Mouse (Mus musculus) heart, postnatal 0 days (tissue): ENCODE measurements around the gene Eif3c. TPM values are rescaled to one million over a fixed set of nuclear protein-coding genes. Genes with fewer than 3 reads are reported as not detected.

Experiments
- ATAC-seq: fragments of 200-750 bp; cut with Nextera tagmentation; 2 replicates; pipeline ENCODE4 v1.8.0; 2017; ENCODE audit warnings: low read depth, moderate number of reproducible peaks, moderate library complexity; ENCODE audit not compliant: insufficient read depth
- DNase-seq: peaks from one replicate; pipeline ENCODE4 v3.0.0-alpha.2; 2016; ENCODE audit warnings: low spot score
- H3K27ac ChIP-seq: fragments of 300-500 bp; sonication (generic); 2 replicates; pipeline ENCODE4 v1.5.1; 2014; ENCODE audit warnings: low read depth, mild to moderate bottlenecking
- H3K27me3 ChIP-seq: fragments of 300-500 bp; sonication (generic); 2 replicates; pipeline ENCODE4 v1.6.1; 2014; ENCODE audit warnings: low read length, mixed read lengths; ENCODE audit not compliant: control insufficient read depth, insufficient read depth
- H3K36me3 ChIP-seq: fragments of 300-500 bp; sonication (generic); replicated peaks from 2 replicates; pipeline ENCODE4 v1.6.1; 2014; ENCODE audit warnings: low read length, mixed read lengths; ENCODE audit not compliant: control insufficient read depth, insufficient read depth
- H3K4me1 ChIP-seq: fragments of 300-500 bp; sonication (generic); 2 replicates; pipeline ENCODE4 v1.6.1; 2014; ENCODE audit warnings: antibody characterized with exemption; ENCODE audit not compliant: control insufficient read depth, insufficient read depth
- H3K4me2 ChIP-seq: fragments of 300-500 bp; sonication (generic); 2 replicates; pipeline ENCODE4 v1.6.1; 2014; ENCODE audit warnings: low read depth, mild to moderate bottlenecking, low read length, moderate library complexity
- H3K4me3 ChIP-seq: fragments of 300-500 bp; sonication (generic); 2 replicates; pipeline ENCODE4 v1.5.1; 2014; ENCODE audit warnings: low read depth, low read length
- H3K9ac ChIP-seq: fragments of 300-500 bp; sonication (generic); replicated peaks from 2 replicates; pipeline ENCODE4 v1.6.1; 2014; ENCODE audit warnings: low read depth, low read length, mixed read lengths
- H3K9me3 ChIP-seq: fragments of 300-500 bp; sonication (generic); replicated peaks from 2 replicates; pipeline ENCODE4 v1.6.1; 2016; ENCODE audit warnings: low read length; ENCODE audit not compliant: control insufficient read depth
- CTCF ChIP-seq: IDR thresholded peaks from 2 replicates; pipeline ENCODE4 v1.5.1; 2016; ENCODE audit warnings: antibody characterized with exemption, control low read depth, low read depth
- EP300 ChIP-seq: IDR thresholded peaks from 2 replicates; pipeline ENCODE4 v1.6.1; 2016; ENCODE audit warnings: antibody characterized with exemption, low read depth
- WGBS: fragments of 180-500 bp; shearing (Covaris S2); extraction: QIAGEN DNeasy Blood & Tissue Kit; methylation state at CpG from one replicate; pipeline ENCODE4 v1.1.7; 2014; 5-methylcytosine and 5-hydroxymethylcytosine counted together
- polyA plus RNA-seq: library from polyadenylated mRNA; unstranded; fragments of >200 nt; fragmentation: Nextera tagmentation; extraction: Ambion mirVana; gene quantifications from 2 replicates; pipeline ENCODE4 v1.2.1, GENCODE M21; 2015
- total RNA-seq: library from RNA; depleted of rRNA; stranded (reverse); fragments of >200 nt; gene quantifications from 2 replicates; pipeline ENCODE4 v1.2.3, GENCODE M21; 2014; ENCODE audit warnings: low replicate concordance

Eif3c gene
- total and polyA plus RNA-seq, 2 experiments from 2014 or later: 103 to 114 TPM

- Histone ChIP-seq H3K9me3 (no peaks in the 10 kb centered on the region), H3K27me3 (no peaks in the 10 kb centered on the region), H3K9ac (no peak overlapping the region), H3K4me2 (no peak overlapping the region), H3K4me1 (no peaks in the 10 kb centered on the region), H3K4me3 (no peak overlapping the region), H3K27ac (no peak overlapping the region), H3K36me3 (no peaks in the 10 kb centered on the region)
- TF ChIP-seq EP300: no peak
- no peak for TF ChIP-seq CTCF
- no peak for ATAC-seq
- 36% methylated on average over 5 of the region's 5 CpGs for WGBS
- no peak for DNase-seq
These were observed 35.7 kb upstream of the Eif3c start for GRCm38 (mm10) chr7:126601896-126602295.

DNA sequence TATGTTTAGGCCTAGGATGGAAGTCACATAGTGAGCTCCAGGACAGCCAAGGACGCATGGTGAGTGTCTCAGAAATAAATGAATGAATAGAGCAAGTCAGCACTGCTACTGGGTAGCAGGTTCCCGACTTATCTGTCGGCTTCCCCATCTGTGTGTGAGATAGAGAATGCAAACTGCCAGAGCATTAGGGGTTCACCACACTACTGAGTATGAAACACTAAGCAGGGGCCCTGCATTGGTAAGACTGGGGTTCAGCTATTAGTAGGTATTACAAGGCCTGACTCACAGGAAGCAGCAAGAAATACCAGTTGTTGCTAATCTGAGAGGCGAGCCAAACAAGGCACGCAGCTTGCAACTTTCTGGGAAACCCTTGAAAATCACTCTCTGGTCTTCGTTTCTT is 32.7 kb upstream of the Eif3c start:
- no peak for ATAC-seq
- WGBS: 55% methylated on average over 6 of the region's 6 CpGs
- no peak for DNase-seq
- no peak overlapping the region for H3K27ac ChIP-seq
- H3K27me3 ChIP-seq: no peaks in the 10 kb centered on the region
- H3K9ac ChIP-seq: no peak overlapping the region
- H3K4me1 ChIP-seq: no peaks in the 10 kb centered on the region
- TF ChIP-seq EP300: no peak
- no peak for TF ChIP-seq CTCF
- no peaks in the 10 kb centered on the region for H3K36me3 ChIP-seq
- no peak overlapping the region for H3K4me3 ChIP-seq
- no peaks in the 10 kb centered on the region for H3K9me3 ChIP-seq
- H3K4me2 ChIP-seq: no peak overlapping the region

GRCm38 (mm10) chr7:126596414-126596813 is 30.2 kb upstream of the Eif3c start:
- Histone ChIP-seq H3K36me3 (no peaks in the 10 kb centered on the region), H3K27me3 (no peaks in the 10 kb centered on the region), H3K27ac (no peak overlapping the region), H3K4me2 (no peak overlapping the region), H3K4me1 (no peaks in the 10 kb centered on the region), H3K9me3 (no peaks in the 10 kb centered on the region), H3K4me3 (no peak overlapping the region), H3K9ac (no peak overlapping the region)
- WGBS: 53% methylated on average over 6 of the region's 6 CpGs
- DNase-seq: no peak
- no peak for TF ChIP-seq EP300
- no peak for TF ChIP-seq CTCF
- ATAC-seq: no peak

GRCm38 (mm10) chr7:126595890-126596289 is 29.7 kb upstream of the Eif3c start:
- H3K4me2 ChIP-seq: no peak overlapping the region
- H3K27ac ChIP-seq: no peak overlapping the region
- no peaks in the 10 kb centered on the region for H3K4me1 ChIP-seq
- ATAC-seq (no peak), DNase-seq (no peak)
- no peak for TF ChIP-seq EP300
- H3K27me3 ChIP-seq: no peaks in the 10 kb centered on the region
- no peak overlapping the region for H3K9ac ChIP-seq
- WGBS: 69% methylated on average over 5 of the region's 5 CpGs
- no peak overlapping the region for H3K4me3 ChIP-seq
- H3K9me3 ChIP-seq: no peaks in the 10 kb centered on the region
- no peaks in the 10 kb centered on the region for H3K36me3 ChIP-seq

GRCm38 (mm10) chr7:126594862-126595561 is 28.8 kb upstream of the Eif3c start, which contains the start of gene Il27:
Gene Il27, minus strand, starts transcription at chr7:126594941.
- H3K9ac ChIP-seq: no peak within 1 kb of the TSS
- no peaks in the 10 kb centered on the region for H3K9me3 ChIP-seq
- H3K36me3 ChIP-seq: no peaks in the 10 kb centered on the region
- H3K27ac ChIP-seq: no peak within 1 kb of the TSS
- no peak within 1 kb of the TSS for H3K4me3 ChIP-seq
- no peaks in the 10 kb centered on the region for H3K27me3 ChIP-seq
- ATAC-seq (no peak), DNase-seq (no peak)
- 77% methylated on average over 11 of the region's 11 CpGs for WGBS
- no peak within 1 kb of the TSS for H3K4me2 ChIP-seq
- TF ChIP-seq EP300: no peak
- no peak for TF ChIP-seq CTCF
- no peaks in the 10 kb centered on the region for H3K4me1 ChIP-seq

DNA sequence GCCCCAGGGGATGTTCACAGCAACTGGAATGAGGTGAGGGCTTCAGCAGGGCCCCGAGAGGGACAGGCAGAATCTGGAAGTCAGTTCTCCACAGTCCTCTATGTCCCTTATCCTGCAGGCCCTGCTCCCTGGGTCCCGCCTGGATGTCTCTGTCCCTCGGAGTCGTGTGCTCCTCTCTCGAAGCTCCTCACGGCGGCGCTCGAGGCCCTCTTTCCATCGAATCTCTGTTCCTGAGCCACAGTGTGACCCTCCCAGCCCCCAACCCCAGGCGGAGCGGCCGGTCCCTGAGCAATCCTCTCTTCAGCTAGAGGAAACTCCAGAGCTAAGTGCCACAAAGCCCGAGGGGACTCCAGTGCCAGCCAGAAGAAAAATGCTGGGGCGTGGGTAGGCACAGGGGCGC is 21.6 kb upstream of the Eif3c start:
- ATAC-seq (peak; percentile 59; the same call in 1 of the 2 replicates), DNase-seq (peak; percentile 64)
- Histone ChIP-seq H3K36me3 (no peaks in the 10 kb centered on the region), H3K4me2 (no peak overlapping the region), H3K4me3 (no peak overlapping the region), H3K27me3 (no peaks in the 10 kb centered on the region), H3K27ac (no peak overlapping the region), H3K9ac (no peak overlapping the region), H3K4me1 (peaks cover 7% of the 10 kb centered on the region; the same call in 1 of the 2 replicates), H3K9me3 (no peaks in the 10 kb centered on the region)
- 11% methylated on average over 14 of the region's 16 CpGs for WGBS
- TF ChIP-seq CTCF (peak; percentile 51), EP300 (no peak)
